Mouse (Mus musculus): Measurements from ENCODE around the gene Dpf2.

GRCm38 (mm10) chr19:5877618-5878361, 35.0 kb downstream of the Dpf2 start, which contains the start of gene Slc25a45:
- TF ChIP-seq CTCF (IDR thresholded peaks at IDR 0.05; ENCODE audit: control insufficient read depth, insufficient read depth, insufficient read length) (peak; percentile 91), FOSL1 (IDR thresholded peaks at IDR 0.05; ENCODE audit: insufficient read depth, low read length, poor library complexity, severe bottlenecking) (peak; percentile 59), MYOG (IDR thresholded peaks at IDR 0.05; ENCODE audit: control insufficient read depth, extremely low read depth, insufficient read length) (no peak)
